8 mouse cellular contexts compared by ENCODE assay signal in the genomic region with DNA sequence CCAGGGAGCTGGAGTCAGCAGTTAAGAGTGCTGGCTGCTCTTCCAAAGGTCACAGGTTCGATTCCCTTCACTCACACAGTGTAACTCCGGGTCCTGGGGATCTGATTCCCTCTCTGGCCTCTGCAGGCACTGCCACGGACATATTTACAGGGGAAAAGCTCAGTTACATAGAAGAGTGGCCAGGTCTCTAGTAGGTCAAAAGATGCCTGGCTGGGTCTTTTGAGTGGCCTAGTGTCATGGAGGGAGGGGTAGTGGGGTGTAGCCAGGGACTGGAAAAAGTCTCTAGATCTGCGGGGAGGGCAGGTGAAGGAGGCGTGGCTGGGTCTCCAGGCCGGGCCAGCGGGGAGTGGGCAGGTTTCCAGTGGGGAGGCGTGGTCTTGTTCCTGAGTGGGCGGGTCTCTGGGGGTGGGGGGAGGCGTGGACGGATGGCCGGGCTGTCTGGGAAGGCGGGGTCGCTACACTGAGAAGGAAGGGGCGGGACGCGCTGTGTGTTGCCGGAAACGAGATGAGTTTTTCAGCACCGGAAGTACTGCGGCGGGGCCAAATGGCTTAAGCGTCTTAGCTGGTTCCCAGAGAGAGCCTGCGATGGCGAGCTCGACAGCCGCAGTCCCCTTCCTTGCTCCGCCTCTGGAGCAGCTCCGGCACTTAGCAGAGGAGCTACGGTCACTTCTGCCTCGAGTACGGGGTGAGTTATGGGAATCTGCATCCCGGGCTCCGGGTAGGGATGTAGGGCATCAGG. TPM values are rescaled to one million over a fixed set of nuclear protein-coding genes. Genes with fewer than 3 reads are reported as not detected.
DNase-seq lines count a peak whose midpoint lies in the region; ATAC-seq lines count a peak whose summit lies in the region.

Gene Ccndbp1, plus strand, starts transcription at position 479 of the 739 bp plus-strand sequence.

- H3K36me3 ChIP-seq in hindbrain, embryonic 14.5 days (replicated peaks; ENCODE audit: control insufficient read depth, insufficient read depth): peaks cover 31% of the 10 kb centered on the region

- H3K27me3 ChIP-seq in hindbrain, embryonic 14.5 days (ENCODE audit: control insufficient read depth, insufficient read depth, low read length): no peaks in the 10 kb centered on the region

- H3K27ac ChIP-seq in hindbrain, embryonic 14.5 days: no peak within 1 kb of the TSS

- peak; percentile 96 for ATAC-seq in hindbrain, embryonic 14.5 days (ENCODE audit: low FRiP score)

- DNase-seq in R1 (ENCODE audit: low read depth, low spot score): peak; percentile 97
- peak; percentile 87 to 94 for DNase-seq in cerebellum, postnatal 25 days
- DNase-seq in frontal cortex, postnatal 25 days (ENCODE audit: low spot score in 2 of 2): peak; percentile 65 to 67
- peak; percentile 89 for DNase-seq in hindbrain, embryonic 14.5 days (ENCODE audit: low spot score)
- peak; percentile 82 to 84 for DNase-seq in layer of hippocampus, postnatal 36 days
- peak; percentile 97 for DNase-seq in lung, postnatal 36 days
- peak; percentile 97 for DNase-seq in retina, postnatal 1 day
- peak; percentile 79 to 89 for DNase-seq in urinary bladder, adult 18-20 months (ENCODE audit: low spot score in 2 of 2)

- peak within 1 kb of the TSS; percentile 63 for H3K4me3 ChIP-seq in hindbrain, embryonic 14.5 days (replicated peaks; ENCODE audit: low read length)

- peak within 1 kb of the TSS; percentile 71 for H3K9ac ChIP-seq in hindbrain, embryonic 14.5 days

- H3K4me2 ChIP-seq in hindbrain, embryonic 14.5 days (replicated peaks): peak within 1 kb of the TSS; percentile 65

- WGBS in hindbrain, embryonic 14.5 days: 1% methylated on average over 34 of the region's 34 CpGs

- H3K4me1 ChIP-seq in hindbrain, embryonic 14.5 days (replicated peaks; ENCODE audit: control insufficient read depth, insufficient read depth, low read length): peaks cover 10% of the 10 kb centered on the region

- H3K9me3 ChIP-seq in hindbrain, embryonic 14.5 days (ENCODE audit: control insufficient read depth, low read length): no peaks in the 10 kb centered on the region

RNA-seq across cellular contexts. Expression of gene Ccndbp1, which starts in this region (rescaled TPM):
- 76.1 and 87.1 TPM in 2 replicates for polyA plus RNA-seq in hindbrain, embryonic 14.5 days (2014; fragmentation: Nextera tagmentation; extraction: Ambion mirVana)
- total RNA-seq in layer of hippocampus, postnatal 36 days (2021): 10 to 100 TPM; 57.0 to 58.5 TPM
